Mouse (Mus musculus): ENCODE results near the gene Ccdc27. TPM values are rescaled to one million over a fixed set of nuclear protein-coding genes. Genes with fewer than 3 reads are reported as not detected.

Gene Ccdc27
- total and polyA plus RNA-seq, 3 experiments: not detected

- Histone ChIP-seq H3K27me3 (replicated peaks) (peaks cover 22% of the 10 kb centered on the region), H3K27ac (ENCODE audit: insufficient read depth, low read depth) (no peak overlapping the region), H3K4me3 (replicated peaks in 1 of 3; ENCODE audit: low read depth in 2 of 3, low read length in 2 of 3, poor library complexity in 1 of 3) (no peak overlapping the region), H3K9ac (ENCODE audit: insufficient read depth, low read depth) (no peak overlapping the region), H3K9me3 (replicated peaks; ENCODE audit: low read length) (no peaks in the 10 kb centered on the region), H3K4me1 (ENCODE audit: control insufficient read depth in 1 of 2, insufficient read depth in 2 of 2) (peaks cover 6 to 10% of the 10 kb centered on the region in 2 experiments; a peak in 2 of 4 replicates), H3K4me2 (ENCODE audit: insufficient read depth, low read depth, poor library complexity, severe bottlenecking) (no peak overlapping the region), H3K79me2 (replicated peaks; ENCODE audit: control insufficient read depth, extremely low read depth, insufficient read depth, poor library complexity, severe bottlenecking) (no peaks in the 10 kb centered on the region), H3K36me3 (replicated peaks in 1 of 2; ENCODE audit: control insufficient read depth in 1 of 2, insufficient read depth in 1 of 2, low read length in 1 of 2) (peaks cover 23 to 31% of the 10 kb centered on the region in 2 experiments)
- no peak for TF ChIP-seq ZNF384 (IDR thresholded peaks at IDR 0.05; ENCODE audit: low read depth, low read length)
- TF ChIP-seq ETS1 (conservative IDR thresholded peaks at IDR 0.05; ENCODE audit: low read depth, low read length): no peak
- TF ChIP-seq ELF1 (IDR thresholded peaks at IDR 0.05; ENCODE audit: low read depth, low read length): no peak
- TF ChIP-seq IRF4 (IDR thresholded peaks at IDR 0.05; ENCODE audit: low read depth, low read length): no peak
- no peak for TF ChIP-seq USF2 (conservative IDR thresholded peaks at IDR 0.05; ENCODE audit: low read depth, low read length)
- no peak for TF ChIP-seq POLR2AphosphoS2 (IDR thresholded peaks at IDR 0.05; ENCODE audit: low read depth, low read length)
- no peak for TF ChIP-seq USF1 (IDR thresholded peaks at IDR 0.05; ENCODE audit: low read depth, low read length)
- no peak for TF ChIP-seq ZKSCAN1 (IDR thresholded peaks at IDR 0.05; ENCODE audit: borderline replicate concordance, low read depth, low read length)
- TF ChIP-seq SIN3A (IDR thresholded peaks at IDR 0.05; ENCODE audit: low read length): no peak
- no peak for TF ChIP-seq CTCF (conservative IDR thresholded peaks at IDR 0.05 in 1 of 2, IDR thresholded peaks at IDR 0.05 in 1 of 2; ENCODE audit: low read depth in 2 of 2, low read length in 2 of 2)
- TF ChIP-seq BHLHE40 (IDR thresholded peaks at IDR 0.05; ENCODE audit: low read depth, low read length): no peak
- TF ChIP-seq GABPA (IDR thresholded peaks at IDR 0.05; ENCODE audit: insufficient replicate concordance, low read depth, low read length): no peak
- TF ChIP-seq RCOR1 (conservative IDR thresholded peaks at IDR 0.05; ENCODE audit: low read depth, low read length): no peak
- TF ChIP-seq MAFK (IDR thresholded peaks at IDR 0.05; ENCODE audit: insufficient replicate concordance, low read length): no peak
- dilution Hi-C loops (cut with MboI; ENCODE audit: extremely low pct_ligation_motif_present, extremely low pct_unique_long_range_greater_than_20kb, low sequenced_read_pairs): no loop called here
- no peak for DNase-seq (ENCODE audit: extremely low read depth)
- in situ Hi-C loops (cut with MboI; ENCODE audit: low pct_ligation_motif_present, low pct_unique_long_range_greater_than_20kb, low sequenced_read_pairs): loop anchor here (25.0 kb wide), 1 partner anchor 787 kb away; no protein-coding TSS in a partner anchor
These were observed 17.6 kb downstream of the Ccdc27 start for GRCm38 (mm10) chr4:154024729-154025521.

DNA sequence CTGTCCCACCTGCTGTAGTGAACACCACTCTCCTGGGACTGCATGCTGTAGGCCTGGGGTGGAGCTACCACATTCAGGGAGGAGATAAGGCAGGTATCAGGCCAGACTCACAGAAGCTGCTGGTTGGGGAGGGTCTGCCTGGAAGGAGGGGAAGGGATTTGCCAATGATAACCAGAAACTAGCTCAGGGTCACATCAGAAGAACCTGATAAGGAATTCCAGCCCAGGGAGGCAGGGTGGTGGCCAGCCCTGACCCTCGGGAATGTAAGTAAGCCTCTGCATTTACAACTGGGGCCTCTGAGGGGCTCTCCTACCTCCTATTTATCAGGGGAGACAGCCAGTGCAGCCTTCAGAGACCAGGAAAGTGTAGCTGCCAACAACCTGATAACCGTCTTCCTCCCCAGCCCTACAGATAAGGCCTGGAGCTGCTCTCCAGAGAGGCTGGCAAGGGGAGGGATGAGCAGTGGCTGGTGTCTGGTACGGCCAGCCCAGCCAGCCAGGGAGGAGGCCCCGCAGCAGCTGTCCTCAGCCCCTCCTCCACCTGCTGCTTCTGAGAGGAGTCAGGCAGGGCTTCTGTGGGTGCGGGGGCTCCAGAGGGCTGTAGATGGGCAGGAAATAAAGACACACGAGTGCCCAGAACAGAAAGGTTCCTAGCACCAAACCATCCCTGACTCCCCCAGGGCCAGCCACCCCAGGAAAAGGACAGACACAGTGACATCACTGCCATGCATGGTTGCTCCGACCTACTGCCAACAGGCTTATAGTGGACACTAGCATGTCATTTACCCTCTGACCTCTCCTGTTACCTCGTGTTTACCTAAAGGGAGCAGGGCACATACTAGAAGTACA lies 18.5 kb downstream of the Ccdc27 start:
- in situ Hi-C loops (cut with MboI; ENCODE audit: low pct_ligation_motif_present, low pct_unique_long_range_greater_than_20kb, low sequenced_read_pairs): no loop called here
- TF ChIP-seq GABPA (IDR thresholded peaks at IDR 0.05; ENCODE audit: insufficient replicate concordance, low read depth, low read length) (no peak), HCFC1 (IDR thresholded peaks at IDR 0.05; ENCODE audit: low read depth, low read length) (no peak), UBTF (IDR thresholded peaks at IDR 0.05; ENCODE audit: low read depth, low read length) (no peak), MXI1 (IDR thresholded peaks at IDR 0.05; ENCODE audit: low read depth, low read length) (no peak), SMC3 (IDR thresholded peaks at IDR 0.05; ENCODE audit: low read depth, low read length) (no peak), CHD1 (IDR thresholded peaks at IDR 0.05; ENCODE audit: low read depth, low read length) (no peak), CHD2 (IDR thresholded peaks at IDR 0.05; ENCODE audit: low read length) (no peak), MYC (IDR thresholded peaks at IDR 0.05; ENCODE audit: low read depth, low read length) (no peak), IRF4 (IDR thresholded peaks at IDR 0.05; ENCODE audit: low read depth, low read length) (no peak), RCOR1 (conservative IDR thresholded peaks at IDR 0.05; ENCODE audit: low read depth, low read length) (no peak)
- Histone ChIP-seq H3K4me3 (replicated peaks in 1 of 3; ENCODE audit: low read depth in 2 of 3, low read length in 2 of 3, poor library complexity in 1 of 3) (no peak overlapping the region), H3K9me3 (replicated peaks; ENCODE audit: low read length) (no peaks in the 10 kb centered on the region), H3K9ac (ENCODE audit: insufficient read depth, low read depth) (no peak overlapping the region), H3K4me1 (ENCODE audit: control insufficient read depth in 1 of 2, insufficient read depth in 2 of 2) (peaks cover 6 to 10% of the 10 kb centered on the region in 2 experiments; a peak in 2 of 4 replicates), H3K79me2 (replicated peaks; ENCODE audit: control insufficient read depth, extremely low read depth, insufficient read depth, poor library complexity, severe bottlenecking) (no peaks in the 10 kb centered on the region), H3K4me2 (ENCODE audit: insufficient read depth, low read depth, poor library complexity, severe bottlenecking) (no peak overlapping the region), H3K36me3 (replicated peaks in 1 of 2; ENCODE audit: control insufficient read depth in 1 of 2, insufficient read depth in 1 of 2, low read length in 1 of 2) (peaks cover 33 to 40% of the 10 kb centered on the region in 2 experiments), H3K27ac (ENCODE audit: insufficient read depth, low read depth) (no peak overlapping the region), H3K27me3 (replicated peaks) (peaks cover 20% of the 10 kb centered on the region)
- dilution Hi-C loops (cut with MboI; ENCODE audit: extremely low pct_ligation_motif_present, extremely low pct_unique_long_range_greater_than_20kb, low sequenced_read_pairs): no loop called here
- DNase-seq (ENCODE audit: extremely low read depth): no peak

All from CH12.LX (cell line).